Mouse (Mus musculus) CD4-positive, CD25-positive, alpha-beta regulatory T cell (primary cell): ENCODE results near the gene Ppm1j. TPM values are rescaled to one million over a fixed set of nuclear protein-coding genes. Genes with fewer than 3 reads are reported as not detected.

ENCODE experiments used
- polyA plus RNA-seq: library from polyadenylated mRNA; unstranded; fragments of 100-300 nt; shearing (Covaris generic); gene quantifications from one replicate; pipeline ENCODE4 v1.2.1, GENCODE M21; 2017

Gene Ppm1j
- polyA plus RNA-seq, result 74.4 TPM

GRCm38 (mm10) chr3:104780561-104781420, at the start of gene Ppm1j:
TSS of gene Ppm1j (plus strand) at chr3:104781056.

GRCm38 (mm10) chr3:104781471-104781903, 631 bp downstream of the Ppm1j start, which contains the start of gene Fam19a3:
TSS of gene Fam19a3 (minus strand) at chr3:104781840.

GRCm38 (mm10) chr3:104788075-104788474, 7.2 kb downstream of the Ppm1j start, which contains the start of gene Rhoc:
TSS of gene Rhoc (plus strand) at chr3:104788375.

GRCm38 (mm10) chr3:104817991-104818748, 37.3 kb downstream of the Ppm1j start, which contains the start of gene Mov10:
TSS of gene Mov10 (minus strand) at chr3:104818563.

Other genes starting within 250 kb of the Ppm1j start
- 23.6 TPM for gene Slc16a1, start 142.4 kb upstream of the Ppm1j start, polyA plus RNA-seq
- gene Fam19a3, start 784 bp downstream of the Ppm1j start, polyA plus RNA-seq, result 2.0 TPM
- 10.1 TPM for gene Rhoc, start 7.3 kb downstream of the Ppm1j start, polyA plus RNA-seq
- 52.1 TPM for gene Mov10, start 37.5 kb downstream of the Ppm1j start, polyA plus RNA-seq
- 42.7 TPM for gene St7l, start 82.9 kb downstream of the Ppm1j start, polyA plus RNA-seq
- 468 TPM for gene Capza1, start 83.4 kb downstream of the Ppm1j start, polyA plus RNA-seq
- gene Wnt2b, start 180.9 kb downstream of the Ppm1j start, polyA plus RNA-seq, result 0.28 TPM